Mouse (Mus musculus) kidney, postnatal 0 days (tissue): ENCODE measurements at regions not wholly inside any gene's neighbourhood (a gene's known extent, or its start where the extent isn't known, plus 50 kb on each side); places are given as distances from the start of the nearest gene placed in this dataset.
A peak's percentile ranks its signal among the peaks of the same experiment; 100 is the strongest.

Experiments used
- ATAC-seq: fragments of 200-750 bp; cut with Nextera tagmentation; replicated peaks from 2 replicates; pipeline ENCODE4 v1.8.0; 2017; ENCODE audit warnings: low read depth, moderate number of reproducible peaks, moderate TSS enrichment, moderate library complexity; ENCODE audit not compliant: low FRiP score
- DNase-seq: peaks from one replicate; pipeline ENCODE4 v3.0.0-alpha.2; 2016; ENCODE audit warnings: low spot score
- H3K27ac ChIP-seq: fragments of 300-500 bp; sonication (generic); 2 replicates; pipeline ENCODE4 v1.5.1; 2014; ENCODE audit warnings: mild to moderate bottlenecking
- H3K27me3 ChIP-seq: fragments of 300-500 bp; sonication (generic); 2 replicates; pipeline ENCODE4 v1.6.1; 2014; ENCODE audit warnings: low read length, mixed read lengths; ENCODE audit not compliant: insufficient read depth
- H3K36me3 ChIP-seq: fragments of 300-500 bp; sonication (generic); 2 replicates; pipeline ENCODE4 v1.6.1; 2014; ENCODE audit warnings: low read length, mixed read lengths; ENCODE audit not compliant: insufficient read depth
- H3K4me1 ChIP-seq: fragments of 300-500 bp; sonication (generic); replicated peaks from 2 replicates; pipeline ENCODE4 v1.6.1; 2014; ENCODE audit warnings: antibody characterized with exemption, low read length, mixed read lengths; ENCODE audit not compliant: insufficient read depth
- H3K4me2 ChIP-seq: fragments of 300-500 bp; sonication (generic); 2 replicates; pipeline ENCODE4 v1.6.1; 2014; ENCODE audit warnings: mild to moderate bottlenecking, low read length, moderate library complexity, mixed read lengths
- H3K4me3 ChIP-seq: fragments of 300-500 bp; sonication (generic); replicated peaks from 2 replicates; pipeline ENCODE4 v1.5.1; 2014; ENCODE audit warnings: low read depth, low read length
- H3K9ac ChIP-seq: fragments of 300-500 bp; sonication (generic); 2 replicates; pipeline ENCODE4 v1.6.1; 2014; ENCODE audit warnings: low read depth, low read length
- H3K9me3 ChIP-seq: fragments of 300-500 bp; sonication (generic); replicated peaks from 2 replicates; pipeline ENCODE4 v1.6.1; 2016; ENCODE audit warnings: low read length, inconsistent platforms, mixed read lengths
- CTCF ChIP-seq: IDR thresholded peaks from 2 replicates; pipeline ENCODE4 v1.5.1; 2016; ENCODE audit warnings: antibody characterized with exemption, low read depth, mild to moderate bottlenecking, moderate library complexity
- WGBS: fragments of 180-500 bp; shearing (Covaris S2); extraction: QIAGEN DNeasy Blood & Tissue Kit; methylation state at CpG from one replicate; pipeline ENCODE4 v1.1.7; 2014; 5-methylcytosine and 5-hydroxymethylcytosine counted together

DNA sequence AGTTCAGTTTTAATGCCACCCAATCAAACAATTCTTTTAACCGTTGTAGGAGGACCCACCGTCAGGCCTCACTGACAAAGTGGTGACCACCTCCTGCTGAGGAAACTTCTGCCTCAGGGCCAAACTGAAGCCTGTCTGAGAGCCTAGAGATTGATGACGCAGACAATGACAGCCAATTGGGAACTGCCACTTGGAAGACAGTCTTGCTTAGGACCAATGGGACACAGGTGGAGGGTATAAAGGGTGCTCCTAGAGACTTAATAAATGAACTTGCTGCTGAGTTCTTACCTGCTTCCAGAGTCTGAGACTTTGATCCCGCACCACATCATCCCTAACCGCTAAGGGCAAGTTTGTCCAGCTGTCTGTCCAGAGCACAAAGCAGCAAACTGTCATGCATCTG, 80.0 kb downstream of the Tbx4 start:
- Histone ChIP-seq H3K27me3 (no peaks in the 10 kb centered on the region), H3K27ac (no peak overlapping the region), H3K4me2 (no peak overlapping the region), H3K4me3 (no peak overlapping the region), H3K9me3 (no peaks in the 10 kb centered on the region), H3K4me1 (no peaks in the 10 kb centered on the region), H3K36me3 (no peaks in the 10 kb centered on the region), H3K9ac (no peak overlapping the region)
- TF ChIP-seq CTCF = no peak
- DNase-seq = no peak
- ATAC-seq = no peak
- 82% methylated on average over 5 of the region's 5 CpGs for WGBS

DNA sequence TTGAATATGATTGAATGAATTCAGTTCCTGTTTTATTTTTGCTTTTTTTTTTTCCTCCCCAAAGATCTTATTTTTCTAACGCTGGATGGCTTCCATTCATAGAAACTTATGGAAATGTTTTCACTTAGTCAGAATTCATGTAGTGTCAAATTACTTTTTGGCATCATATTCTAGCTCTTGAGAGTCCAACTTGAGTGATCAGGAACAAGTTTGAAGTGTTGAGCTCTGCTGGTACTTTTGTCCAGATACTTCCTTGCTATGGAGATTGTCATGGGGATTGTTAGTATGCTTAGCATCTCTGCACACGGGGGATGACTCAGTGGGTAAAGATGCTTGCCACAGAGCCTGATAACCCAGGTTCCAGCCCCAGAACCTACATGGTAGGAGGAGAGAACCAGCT, 84.1 kb downstream of the Tbx4 start:
- no peak for ATAC-seq
- no peak for DNase-seq
- H3K9ac ChIP-seq = no peak overlapping the region

DNA sequence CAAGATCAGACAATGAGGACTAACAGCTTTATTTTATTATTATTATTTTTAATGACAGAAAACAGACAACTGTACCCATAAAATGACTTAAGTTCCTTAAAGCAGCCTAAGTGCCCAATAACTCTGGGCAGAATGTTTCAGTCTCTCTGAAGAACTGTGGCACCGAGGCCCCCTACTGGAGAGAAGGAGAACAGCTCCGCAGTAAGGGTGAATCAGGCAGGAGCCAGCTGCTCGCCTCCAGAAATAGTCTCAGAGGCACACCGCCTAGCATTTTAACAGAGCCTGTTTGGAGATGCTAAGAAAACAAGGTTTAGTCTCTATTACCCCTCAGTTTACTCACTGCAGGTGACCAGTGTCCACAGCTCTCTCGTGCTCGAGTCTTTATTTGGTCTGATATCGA, 86.2 kb downstream of the Tbx4 start:
- no peak overlapping the region for H3K4me2 ChIP-seq
- H3K9ac ChIP-seq = no peak overlapping the region
- no peak for ATAC-seq
- H3K36me3 ChIP-seq = no peaks in the 10 kb centered on the region
- H3K4me1 ChIP-seq = 0 out of 2 replicates have a peak, but pooled peaks cover 5% of the 10 kb centered on the region
- H3K27me3 ChIP-seq = no peaks in the 10 kb centered on the region
- WGBS = 22% methylated on average over 7 of the region's 7 CpGs
- no peaks in the 10 kb centered on the region for H3K9me3 ChIP-seq
- DNase-seq = peak; percentile 87
- no peak overlapping the region for H3K27ac ChIP-seq
- no peak overlapping the region for H3K4me3 ChIP-seq
- peak; percentile 90 for TF ChIP-seq CTCF

More for the DNA sequence above, 84.1 kb downstream of the Tbx4 start:
- no peak overlapping the region for H3K4me3 ChIP-seq
- H3K36me3 ChIP-seq = no peaks in the 10 kb centered on the region
- 64% methylated on average over 2 of the region's 2 CpGs for WGBS
- no peaks in the 10 kb centered on the region for H3K27me3 ChIP-seq
- no peak for TF ChIP-seq CTCF
- H3K27ac ChIP-seq = no peak overlapping the region
- no peaks in the 10 kb centered on the region for H3K9me3 ChIP-seq
- H3K4me1 ChIP-seq = no peaks in the 10 kb centered on the region
- no peak overlapping the region for H3K4me2 ChIP-seq

DNA sequence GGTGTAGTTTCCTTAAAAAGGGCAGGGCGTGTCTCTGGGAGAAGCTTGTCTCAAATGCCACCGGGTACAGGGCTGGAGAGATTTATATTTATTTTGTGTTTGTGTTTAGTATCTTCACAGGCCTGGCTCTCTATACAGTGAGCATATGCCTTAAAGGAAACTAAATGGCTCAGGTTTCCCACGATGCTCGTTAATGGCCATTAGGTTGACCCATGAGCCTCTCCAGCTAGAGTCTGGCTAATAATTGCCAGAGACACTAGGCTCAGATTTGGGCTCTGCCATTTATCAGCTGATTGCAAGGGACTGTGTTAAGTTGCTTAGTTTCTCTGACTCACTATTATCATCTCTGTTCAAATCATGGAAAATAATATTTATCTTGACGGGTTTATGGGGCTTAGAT, 87.5 kb downstream of the Tbx4 start:
- H3K9ac ChIP-seq = no peak overlapping the region
- H3K36me3 ChIP-seq = no peaks in the 10 kb centered on the region
- 0 out of 2 replicates have a peak, but pooled peaks cover 5% of the 10 kb centered on the region for H3K4me1 ChIP-seq
- no peak overlapping the region for H3K4me2 ChIP-seq
- TF ChIP-seq CTCF = no peak
- H3K4me3 ChIP-seq = no peak overlapping the region
- 42% methylated on average over 5 of the region's 5 CpGs for WGBS
- no peaks in the 10 kb centered on the region for H3K9me3 ChIP-seq
- ATAC-seq (no peak), DNase-seq (no peak)
- H3K27me3 ChIP-seq = no peaks in the 10 kb centered on the region
- H3K27ac ChIP-seq = no peak overlapping the region

DNA sequence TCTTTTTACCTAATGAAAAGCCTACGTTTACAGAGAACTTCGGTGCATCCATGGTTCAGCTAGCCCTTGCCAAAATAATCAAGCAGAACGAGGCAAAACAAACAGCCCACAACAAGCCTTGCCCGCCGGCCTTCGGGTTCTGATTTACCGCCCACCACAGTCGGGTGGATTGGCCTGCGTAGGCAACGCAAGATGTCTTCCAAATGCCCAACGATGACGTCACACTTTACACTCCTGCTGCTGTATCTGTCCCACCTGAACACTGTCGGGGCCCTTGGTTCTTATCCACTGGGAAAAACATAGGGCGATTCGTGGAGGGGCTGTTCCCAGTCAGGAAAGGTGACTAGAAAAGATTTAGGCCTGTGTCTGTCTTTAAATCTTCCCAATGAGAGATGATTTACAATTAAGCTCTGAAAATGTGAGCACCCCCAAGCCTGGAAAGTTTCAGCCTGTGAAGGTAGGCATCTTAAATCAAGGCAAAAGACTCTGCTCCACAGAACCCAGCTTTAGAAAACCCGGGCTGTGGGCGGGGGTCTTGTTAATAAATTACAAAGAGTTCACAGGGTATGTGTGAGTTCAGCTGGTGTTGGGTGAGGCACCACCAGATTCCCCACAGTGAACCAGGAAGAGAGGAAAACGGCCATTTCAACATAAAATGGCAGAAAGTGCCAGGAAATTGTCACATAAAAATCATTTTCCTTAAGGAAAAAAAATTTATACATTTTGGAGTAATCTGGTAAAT, 90.6 kb downstream of the Tbx4 start:
- Histone ChIP-seq H3K9ac (no peak overlapping the region), H3K4me3 (no peak overlapping the region), H3K27me3 (no peaks in the 10 kb centered on the region), H3K9me3 (no peaks in the 10 kb centered on the region), H3K36me3 (no peaks in the 10 kb centered on the region), H3K4me2 (0 out of 2 replicates have a peak overlapping the region, but pooled peaks have one; percentile 18), H3K4me1 (peaks cover 8% of the 10 kb centered on the region; the same call in 1 of the 2 replicates), H3K27ac (0 out of 2 replicates have a peak overlapping the region, but pooled peaks have one; percentile 13)
- DNase-seq (no peak), ATAC-seq (0 out of 2 replicates have a peak, but pooled peaks have one; percentile 53)
- TF ChIP-seq CTCF = no peak
- 45% methylated on average over 18 of the region's 18 CpGs for WGBS

DNA sequence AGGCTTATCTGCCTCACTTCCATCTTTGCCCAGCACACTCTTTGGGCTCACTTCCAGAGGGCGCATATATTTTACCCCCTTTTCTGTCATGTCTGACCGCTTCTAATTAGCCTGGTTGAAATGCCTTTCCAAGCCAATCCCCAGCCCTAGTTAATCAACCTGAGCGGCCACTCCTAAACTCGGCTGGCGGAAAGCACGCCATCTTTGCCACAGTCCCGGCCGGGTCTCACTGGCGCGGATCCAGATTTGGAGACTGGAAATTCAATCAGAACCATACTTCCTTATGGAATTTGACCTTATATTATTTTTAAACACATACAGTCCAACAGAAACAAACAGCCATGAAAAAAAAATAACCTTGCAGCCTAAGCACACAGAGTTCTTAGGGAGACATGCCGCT, 94.2 kb downstream of the Tbx4 start:
- Histone ChIP-seq H3K9ac (no peak overlapping the region), H3K36me3 (no peaks in the 10 kb centered on the region), H3K4me3 (no peak overlapping the region), H3K4me1 (peaks cover 8% of the 10 kb centered on the region; the same call in 1 of the 2 replicates), H3K4me2 (no peak overlapping the region), H3K9me3 (no peaks in the 10 kb centered on the region), H3K27ac (peak overlapping the region; percentile 66), H3K27me3 (no peaks in the 10 kb centered on the region)
- 37% methylated on average over 11 of the region's 11 CpGs for WGBS
- DNase-seq (peak; percentile 28), ATAC-seq (no peak)
- no peak for TF ChIP-seq CTCF
